Mouse (Mus musculus): ENCODE data around the gene Gm26992.
"Not testable (repeated sequence)": the region's sequence is repeated elsewhere in the genome, so short reads cannot be mapped to it uniquely, and the experiment has no call there.

Gm26992 gene

DNA sequence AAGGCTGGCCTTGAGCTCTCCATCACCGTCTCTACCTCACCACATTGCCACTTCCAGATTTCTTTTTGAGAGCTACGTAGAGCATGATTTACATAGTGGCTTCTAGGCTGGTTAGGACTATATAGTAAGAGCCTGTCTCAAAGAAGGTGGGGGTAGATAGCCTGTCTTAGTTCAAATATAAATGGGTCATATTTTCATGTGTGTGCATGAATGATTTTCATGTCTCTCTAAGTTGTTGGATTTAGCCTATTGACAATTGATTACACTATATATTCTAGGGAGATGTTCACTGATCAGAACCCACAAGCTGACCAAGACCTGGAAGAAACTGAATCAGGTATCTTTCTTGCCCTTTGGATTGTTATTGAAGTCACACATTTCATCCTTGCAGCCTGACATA is at the start of gene Gm26992:
Gene Gm26992 (plus strand): TSS at position 301 of the 400 bp plus-strand sequence.
- no peak for DNase-seq (ENCODE audit: low read depth, low spot score)

DNA sequence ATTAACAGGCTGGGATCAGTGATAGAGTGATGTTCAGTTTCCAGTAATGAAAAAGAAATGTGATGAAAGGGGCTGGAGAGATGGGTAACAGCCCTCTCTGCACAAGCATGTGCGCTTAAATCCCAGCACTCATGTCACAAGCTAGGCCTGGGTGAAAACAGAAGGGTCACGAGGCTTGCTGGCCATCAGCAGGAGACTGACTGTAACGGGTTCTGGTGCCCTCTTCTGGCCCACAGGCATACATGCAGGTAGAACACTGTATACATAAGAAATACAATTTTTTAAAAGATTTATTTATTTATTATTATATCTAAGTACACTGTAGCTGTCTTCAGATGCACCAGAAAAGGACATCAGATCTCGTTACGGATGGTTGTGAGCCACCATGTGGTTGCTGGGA is 47.6 kb upstream of the Gm26992 start:
- DNase-seq (ENCODE audit: low read depth, low spot score), result no peak

DNA sequence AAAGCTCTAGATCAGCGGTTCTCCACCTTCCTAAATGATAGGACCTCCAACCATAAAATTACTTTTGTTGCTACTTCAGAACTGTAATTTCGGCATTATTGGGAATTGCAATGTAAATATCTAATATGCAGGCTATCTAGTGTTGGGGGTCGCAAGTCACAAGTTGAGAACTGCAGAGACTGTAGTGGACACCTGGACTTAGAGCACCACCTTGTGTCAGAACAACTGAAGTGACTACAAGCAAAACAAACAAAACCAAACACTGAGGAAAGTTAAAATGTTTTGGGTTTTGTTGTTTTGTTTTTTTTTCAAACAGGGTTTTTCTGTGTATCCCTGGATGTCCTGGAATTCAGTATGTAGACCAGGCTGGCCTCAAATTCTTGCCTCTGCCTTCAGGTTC is 37.3 kb upstream of the Gm26992 start:
- no peak for DNase-seq (ENCODE audit: low read depth, low spot score)

DNA sequence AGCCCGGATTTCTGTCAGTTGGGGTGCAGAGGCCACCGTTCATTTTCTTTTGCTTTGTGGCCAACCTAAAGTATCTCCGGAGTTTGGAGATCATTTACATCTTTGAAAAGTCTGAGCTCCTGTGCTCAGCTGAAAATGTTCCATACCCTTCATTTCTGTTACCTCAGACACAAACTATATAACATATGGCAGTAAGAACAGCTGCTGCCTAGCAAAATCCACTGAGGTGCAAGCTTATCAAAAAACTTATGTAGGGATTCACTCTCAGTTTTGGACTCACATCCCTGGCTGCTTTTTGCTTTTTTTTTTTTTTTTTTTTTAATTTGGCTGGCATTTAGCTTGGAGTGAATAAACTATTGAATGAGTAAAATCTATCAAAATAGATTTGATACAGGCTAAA is 33.7 kb upstream of the Gm26992 start:
- DNase-seq (ENCODE audit: low read depth, low spot score), result no peak

DNA sequence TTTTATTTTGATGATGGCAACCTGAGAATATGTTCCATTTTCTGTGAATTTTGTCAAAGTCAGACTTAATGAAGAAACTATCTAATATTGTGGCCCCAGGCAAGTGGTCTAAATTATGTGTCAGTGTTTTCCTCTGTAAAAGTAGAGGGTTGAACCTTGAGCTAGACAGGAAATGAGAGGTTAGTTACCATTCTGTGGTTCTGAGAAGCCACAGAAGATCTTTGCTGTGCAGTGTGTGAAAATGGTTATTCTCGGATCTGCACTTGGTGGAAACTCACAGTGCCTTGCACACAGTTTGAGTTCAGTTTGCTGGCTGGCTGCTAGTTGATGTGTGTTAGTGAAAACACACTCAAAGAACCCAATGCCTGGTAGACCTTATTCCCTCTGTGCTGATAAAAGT is 28.0 kb upstream of the Gm26992 start:
- DNase-seq (ENCODE audit: low read depth, low spot score), result no peak

DNA sequence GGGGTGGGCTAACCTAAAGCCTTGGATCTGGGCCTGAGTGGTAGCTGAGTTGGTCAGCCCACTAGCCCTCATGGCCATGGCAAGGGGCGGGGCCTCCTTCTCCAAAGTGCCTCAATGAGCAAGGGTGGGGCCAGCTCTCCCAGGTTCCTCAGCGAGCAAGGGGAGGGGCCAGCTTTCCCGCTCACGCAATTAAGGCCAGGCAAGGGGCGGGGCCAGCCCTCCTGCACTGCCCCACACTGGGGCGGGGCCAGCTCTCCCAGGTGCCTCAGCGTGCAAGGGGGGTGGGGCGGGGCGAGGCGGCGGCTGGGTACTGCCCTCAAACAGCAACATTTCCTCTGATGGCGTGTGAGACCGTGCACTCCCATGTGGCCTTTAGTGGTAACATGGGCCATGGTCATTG is 16.8 kb upstream of the Gm26992 start:
- peak; percentile 1 for DNase-seq (ENCODE audit: low read depth, low spot score)

DNA sequence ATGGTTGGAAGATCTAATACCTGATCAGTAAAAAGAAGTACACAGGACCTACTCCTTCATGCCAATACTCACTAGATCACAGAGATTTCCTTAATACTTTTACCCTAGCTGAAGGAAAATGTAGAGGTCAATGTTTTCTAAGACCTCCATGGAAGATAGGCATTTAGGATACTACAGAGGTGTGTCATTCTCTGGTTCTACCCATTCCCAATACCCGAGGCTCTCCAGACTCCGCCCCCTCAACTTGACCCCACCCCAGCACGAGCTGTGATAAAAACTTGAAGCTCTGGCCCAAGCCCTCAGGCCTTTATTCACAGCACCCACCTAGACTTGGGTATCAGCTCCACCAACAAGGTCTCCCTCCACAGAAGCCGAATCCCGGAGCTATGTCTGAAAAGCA is 7.6 kb upstream of the Gm26992 start, which contains the start of gene Tsx:
Gene Tsx (plus strand): TSS at position 301 of the 400 bp plus-strand sequence.
- DNase-seq (ENCODE audit: low read depth, low spot score), result no peak

DNA sequence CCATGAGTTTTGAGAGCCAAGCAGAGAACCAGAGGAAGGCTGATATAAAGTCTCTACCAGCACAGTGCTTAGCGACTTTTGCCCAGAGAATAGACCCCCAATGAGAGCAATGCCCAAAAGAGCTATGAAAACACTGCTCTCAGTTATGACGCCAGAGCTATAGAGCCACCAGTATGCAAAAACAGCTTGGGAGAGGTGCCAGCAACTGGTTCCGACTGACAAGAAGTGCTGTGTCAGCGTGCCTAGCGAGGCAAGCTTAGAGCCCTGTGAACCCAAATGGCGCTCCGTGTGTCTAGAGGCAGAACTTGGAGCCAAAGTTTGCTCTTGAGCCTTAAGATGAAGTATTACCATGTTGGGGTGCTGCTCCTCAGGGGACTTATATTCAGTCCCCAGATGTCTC is 5.9 kb downstream of the Gm26992 start:
- no peak for DNase-seq (ENCODE audit: low read depth, low spot score)

DNA sequence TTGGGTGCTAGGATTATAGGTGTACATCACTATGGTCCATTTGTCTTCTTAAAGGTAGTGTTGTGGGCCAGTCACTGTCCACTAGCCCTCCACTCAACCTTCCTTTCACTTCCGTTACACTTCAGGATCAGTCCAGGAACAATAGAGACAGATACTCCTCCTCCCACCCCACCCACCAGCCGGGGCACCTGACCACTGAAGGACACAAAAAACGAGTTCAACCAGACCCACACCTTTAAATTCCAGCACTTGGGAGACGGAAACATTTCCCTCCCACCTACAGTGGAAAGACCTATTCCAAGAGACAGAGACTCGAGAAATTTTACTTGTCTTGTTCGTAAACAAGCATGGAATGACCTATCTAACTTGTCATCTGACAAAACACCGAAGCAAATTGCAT is 10.5 kb downstream of the Gm26992 start:
- DNase-seq (ENCODE audit: low read depth, low spot score), result no peak

DNA sequence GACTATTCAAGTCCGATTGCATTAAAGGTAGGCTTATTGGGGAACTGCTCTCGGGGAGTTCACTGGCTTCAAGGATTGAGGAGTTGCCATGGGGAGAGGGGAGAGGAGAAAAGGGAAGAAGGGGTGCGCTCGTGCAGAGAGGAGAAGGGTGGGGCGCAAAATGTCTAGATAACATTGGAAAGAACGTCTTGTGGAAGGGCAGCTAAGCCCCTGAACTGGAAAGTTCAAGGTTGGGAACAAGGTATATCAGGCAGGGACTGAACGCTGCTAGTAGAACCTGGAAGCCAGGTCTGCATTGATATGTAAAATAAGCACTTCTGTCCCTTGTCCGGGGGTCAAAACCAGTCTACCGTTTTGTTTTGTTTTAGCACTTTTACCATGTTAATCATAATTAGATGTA is 16.2 kb downstream of the Gm26992 start:
- DNase-seq (ENCODE audit: low read depth, low spot score), result no peak

DNA sequence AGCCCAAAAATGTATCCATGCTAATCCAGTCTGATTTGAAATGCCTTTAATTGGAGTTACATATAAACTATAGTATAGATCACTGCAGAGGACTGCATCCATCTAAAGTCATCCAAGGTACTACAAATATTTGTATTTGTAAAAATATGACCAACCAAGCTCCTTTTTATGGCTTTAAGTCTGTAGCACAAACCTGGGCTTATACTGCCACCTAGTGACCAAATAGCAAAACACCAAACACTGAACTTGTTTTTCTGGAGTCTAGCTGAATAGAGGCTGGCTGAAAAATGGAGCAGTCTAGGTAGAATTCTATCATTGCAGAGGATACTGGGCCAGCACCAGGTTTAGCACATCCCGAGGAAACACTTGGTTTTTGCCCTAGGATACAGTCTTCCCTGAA is 19.0 kb downstream of the Gm26992 start:
- peak; percentile 36 for DNase-seq (ENCODE audit: low read depth, low spot score)

DNA sequence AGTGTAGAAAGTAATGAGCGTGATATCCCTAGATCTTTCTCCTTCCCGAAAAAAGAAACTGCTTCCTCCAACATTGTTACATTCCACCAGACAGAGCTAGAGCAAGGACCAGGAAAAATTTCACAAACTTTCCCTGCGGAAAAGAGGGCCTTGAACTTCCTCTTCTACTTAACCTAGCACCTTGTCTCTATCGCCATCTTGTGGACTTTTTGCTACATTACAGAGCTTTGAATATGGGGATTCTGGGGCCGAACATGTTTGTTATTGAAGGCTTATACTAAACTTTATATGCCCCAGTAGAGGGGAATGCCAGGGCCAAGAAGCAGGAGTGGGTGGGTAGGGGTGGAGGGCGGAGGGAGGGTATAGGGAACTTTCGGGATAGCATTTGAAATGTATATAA is 21.9 kb downstream of the Gm26992 start:
- DNase-seq (ENCODE audit: low read depth, low spot score), result peak; percentile 34

DNA sequence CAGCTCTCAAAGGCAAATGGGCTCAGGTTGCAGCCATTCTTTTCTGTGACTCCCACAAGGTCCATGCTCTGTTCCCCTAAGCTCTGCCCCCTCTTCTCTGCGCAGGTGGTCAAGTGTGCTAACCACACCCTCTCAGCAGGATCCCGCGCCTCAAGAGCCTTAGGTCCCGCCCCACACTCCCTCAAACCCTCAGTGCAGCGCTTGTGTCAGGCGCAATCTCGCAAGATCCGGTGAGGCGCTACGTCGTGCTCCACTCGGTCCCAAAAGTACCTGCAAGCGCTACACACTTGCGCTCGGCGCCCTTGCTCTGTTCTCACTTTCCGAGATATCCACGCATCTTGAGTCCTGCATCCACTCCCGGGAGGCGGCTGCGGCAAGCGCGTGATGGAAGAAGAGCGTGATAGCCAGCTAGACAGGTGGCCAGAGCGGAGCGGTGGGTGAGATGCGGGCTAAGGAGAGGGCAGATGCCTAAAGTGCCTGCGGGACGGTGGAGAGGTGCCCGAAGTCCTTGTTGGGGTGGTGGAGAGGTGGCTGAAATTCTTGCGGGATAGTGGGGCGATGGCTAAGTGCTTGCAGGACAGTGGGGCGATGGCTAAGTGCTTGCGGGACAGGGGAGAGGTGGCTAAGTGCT is 25.8 kb downstream of the Gm26992 start:
- peak; percentile 22 for DNase-seq (ENCODE audit: low read depth, low spot score)

DNA sequence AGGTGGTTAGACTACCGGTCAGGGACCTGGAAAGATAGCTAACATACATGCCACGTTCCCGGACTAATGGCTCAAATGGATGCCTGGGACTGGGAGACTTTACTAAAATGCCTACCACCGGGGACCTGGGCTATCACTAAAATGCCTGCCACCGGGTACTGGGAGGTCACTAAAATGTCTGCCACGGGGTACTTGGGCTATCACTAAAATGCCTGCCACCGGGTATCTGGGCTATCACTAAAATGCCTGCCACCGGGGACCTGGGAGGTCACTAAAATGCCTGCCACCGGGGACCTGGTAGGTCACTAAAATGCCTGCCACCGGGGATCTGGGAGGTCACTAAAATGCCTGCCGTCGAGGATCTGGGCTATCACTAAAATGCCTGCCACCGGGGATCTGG is 26.6 kb downstream of the Gm26992 start:
- DNase-seq (ENCODE audit: low read depth, low spot score), result not testable (repeated sequence)

DNA sequence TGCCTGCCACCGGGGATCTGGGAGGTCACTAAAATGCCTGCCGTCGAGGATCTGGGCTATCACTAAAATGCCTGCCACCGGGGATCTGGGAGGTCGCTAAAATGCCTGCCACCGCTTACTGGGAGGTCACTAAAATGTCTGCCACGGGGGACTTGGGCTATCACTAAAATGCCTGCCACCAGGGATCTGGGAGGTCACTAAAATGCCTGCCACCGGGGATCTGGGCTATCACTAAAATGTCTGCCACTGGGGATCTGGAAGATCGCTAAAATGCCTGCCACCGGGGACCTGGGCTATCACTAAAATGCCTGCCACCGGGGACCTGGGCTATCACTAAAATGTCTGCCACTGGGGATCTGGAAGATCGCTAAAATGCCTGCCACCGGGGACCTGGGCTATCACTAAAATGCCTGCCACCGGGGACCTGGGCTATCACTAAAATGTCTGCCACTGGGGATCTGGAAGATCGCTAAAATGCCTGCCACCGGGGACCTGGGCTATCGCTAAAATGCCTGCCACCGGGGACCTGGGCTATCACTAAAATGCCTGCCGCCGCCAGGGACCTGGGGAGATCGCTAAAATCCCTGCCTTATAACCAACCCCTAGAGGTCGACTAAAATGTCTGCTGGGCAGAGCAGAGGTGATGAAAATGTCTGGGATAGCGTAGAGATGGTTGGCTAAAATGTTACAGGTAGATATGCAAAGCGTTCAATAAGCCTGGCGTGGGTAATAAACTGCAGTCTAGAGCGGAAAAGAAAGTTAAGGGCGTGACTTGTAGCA is 27.3 kb downstream of the Gm26992 start:
- DNase-seq (ENCODE audit: low read depth, low spot score), result not testable (repeated sequence)

DNA sequence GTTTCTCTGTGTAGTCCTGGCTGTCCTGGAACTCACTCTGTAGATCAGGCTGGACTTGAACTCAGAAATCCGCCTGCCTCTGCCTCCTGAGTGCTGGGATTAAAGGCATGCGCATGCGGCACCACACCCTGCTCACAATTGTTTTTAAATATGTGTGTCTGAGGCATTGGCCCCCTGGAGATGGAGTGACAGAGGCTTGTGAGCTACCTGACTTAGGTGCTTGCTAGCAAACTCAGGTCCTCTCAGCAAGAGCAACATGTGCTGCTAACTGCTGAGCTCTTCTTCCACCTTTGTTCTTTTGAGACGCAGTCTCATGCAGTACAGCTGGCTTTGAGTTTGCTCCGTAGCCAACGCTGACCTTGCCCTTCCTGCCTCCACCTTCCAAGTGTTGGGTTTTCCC is 31.0 kb downstream of the Gm26992 start:
- no peak for DNase-seq (ENCODE audit: low read depth, low spot score)

DNA sequence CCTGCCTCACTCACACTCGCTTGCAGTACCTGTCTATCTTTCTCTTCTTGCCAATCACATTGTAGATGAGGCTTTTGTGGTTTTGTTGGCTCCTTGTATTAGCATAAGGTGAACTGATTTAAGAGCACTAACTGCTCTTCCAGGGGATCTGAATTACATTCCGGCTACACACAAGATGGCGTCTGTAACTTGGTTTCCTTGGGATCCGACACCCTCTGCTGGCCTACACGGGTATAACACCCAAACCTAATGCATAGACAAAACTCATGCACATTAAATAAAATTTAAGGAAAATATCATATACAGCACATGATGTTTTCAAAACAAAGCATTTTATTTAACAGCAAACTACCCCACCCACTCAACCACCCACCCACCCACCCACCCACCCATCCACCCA is 38.2 kb downstream of the Gm26992 start:
- no peak for DNase-seq (ENCODE audit: low read depth, low spot score)

DNA sequence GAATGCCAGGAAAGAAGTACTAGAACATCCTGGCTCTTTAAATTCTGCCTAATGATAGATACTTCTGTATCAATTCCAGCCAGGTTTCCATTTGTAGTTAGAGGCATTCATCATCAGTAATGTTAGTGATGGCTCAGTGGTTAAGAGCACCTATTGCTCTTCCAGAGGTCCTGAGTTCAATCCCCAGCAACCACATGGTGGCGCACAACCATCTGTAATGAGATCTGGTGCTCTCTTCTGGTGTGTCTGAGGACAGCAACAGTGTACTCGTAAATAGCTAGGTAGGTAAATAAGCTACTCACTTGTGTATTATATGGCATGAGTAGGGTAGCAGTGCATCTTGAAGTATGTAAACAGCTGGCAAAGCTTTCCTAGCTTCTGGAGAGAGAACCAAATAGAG is 47.2 kb downstream of the Gm26992 start:
- DNase-seq (ENCODE audit: low read depth, low spot score), result no peak

DNA sequence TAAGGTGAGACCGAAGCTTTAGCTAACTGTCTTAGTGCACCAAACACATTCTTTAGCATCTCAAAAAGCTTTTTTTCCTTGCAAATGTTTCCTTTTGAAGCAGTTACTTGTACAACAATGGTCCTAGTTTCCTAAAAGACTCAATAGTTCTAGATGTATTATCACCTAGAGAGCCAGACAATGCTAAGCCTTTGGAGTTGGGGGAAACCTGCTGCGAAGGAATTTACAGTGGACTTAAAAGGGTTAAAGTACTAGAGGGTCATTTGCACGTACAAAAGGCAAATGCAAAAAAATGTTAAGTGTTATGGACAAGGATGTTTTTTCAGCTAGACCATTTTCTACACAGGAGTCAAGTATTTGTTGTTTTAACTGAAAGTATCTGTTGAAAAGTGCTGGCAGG is 50.5 kb downstream of the Gm26992 start:
- no peak for DNase-seq (ENCODE audit: low read depth, low spot score)

DNA sequence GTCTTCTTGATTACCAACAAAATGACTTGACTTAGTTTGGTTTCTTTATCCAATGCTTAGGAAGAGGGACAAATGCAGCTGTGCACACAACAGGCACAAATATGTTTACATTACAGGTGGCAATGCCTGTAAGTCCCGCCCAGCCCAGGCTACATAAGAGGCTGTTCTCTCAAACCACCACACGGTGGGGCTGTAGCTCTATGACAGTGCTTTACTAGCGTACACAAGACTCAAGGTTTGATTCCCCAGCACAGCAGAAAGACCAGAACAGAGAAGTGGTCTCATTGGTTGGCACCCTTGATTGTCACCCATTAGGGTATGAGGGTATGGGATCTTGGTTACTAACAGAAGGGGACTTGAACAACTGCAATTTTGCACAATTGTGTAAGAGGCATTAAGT is 55.7 kb downstream of the Gm26992 start:
- peak; percentile 70 for DNase-seq (ENCODE audit: low read depth, low spot score)

DNA sequence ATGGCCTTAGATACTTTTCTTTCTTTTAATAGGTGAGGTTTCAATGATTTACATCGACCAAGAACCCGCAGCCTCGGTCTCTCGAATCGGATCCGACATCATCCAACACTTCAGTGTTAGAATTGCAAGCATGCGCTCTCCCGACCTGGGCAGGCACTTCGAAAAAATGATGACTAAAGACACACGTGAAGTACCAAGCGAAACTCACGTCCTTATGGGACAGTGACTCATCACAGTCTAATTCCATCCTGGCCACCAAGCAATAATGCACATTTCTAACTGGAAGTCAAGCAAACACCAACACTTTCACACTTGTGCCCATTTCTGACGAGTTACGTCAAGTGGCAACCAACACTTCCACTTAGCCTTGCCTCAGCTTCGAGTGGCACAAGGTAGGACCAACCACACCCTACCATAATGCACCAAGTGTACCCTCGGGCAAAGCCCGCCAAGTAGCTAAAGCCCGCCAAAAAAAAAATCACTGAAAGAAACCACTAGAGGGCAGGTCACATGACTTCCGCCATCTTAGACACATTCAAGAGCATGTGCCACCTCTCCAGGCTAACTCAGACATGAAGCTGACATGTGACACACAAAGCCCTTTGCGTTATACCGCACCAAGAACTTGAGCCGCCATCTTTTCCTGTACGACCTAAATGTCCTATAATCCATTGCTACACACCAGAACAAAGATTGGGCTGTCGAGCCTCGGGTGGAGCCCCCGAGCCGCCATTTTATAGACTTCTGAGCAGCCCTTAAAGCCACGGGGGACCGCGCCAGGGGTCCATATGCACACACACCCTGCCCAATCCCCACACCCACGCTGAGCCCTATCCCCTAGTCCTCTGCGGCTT is 59.7 kb downstream of the Gm26992 start:
- no peak for DNase-seq (ENCODE audit: low read depth, low spot score)

DNA sequence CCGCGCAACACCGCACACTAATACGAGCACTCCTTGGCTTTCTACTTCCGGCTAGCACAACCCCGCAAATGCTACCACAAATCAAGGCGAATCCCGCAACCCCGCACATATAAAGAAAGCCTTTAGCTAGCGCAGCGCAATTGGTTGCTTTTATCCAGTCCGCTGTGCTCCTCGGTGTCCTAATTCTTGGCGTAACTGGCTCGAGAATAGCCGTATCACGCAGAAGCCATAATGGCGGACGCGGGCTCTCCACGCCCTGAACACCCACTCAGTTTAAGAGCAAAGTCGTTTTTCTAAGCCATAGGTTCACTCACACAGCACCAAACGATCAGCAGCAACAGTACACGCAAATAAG is 60.3 kb downstream of the Gm26992 start:
- no peak for DNase-seq (ENCODE audit: low read depth, low spot score)

DNA sequence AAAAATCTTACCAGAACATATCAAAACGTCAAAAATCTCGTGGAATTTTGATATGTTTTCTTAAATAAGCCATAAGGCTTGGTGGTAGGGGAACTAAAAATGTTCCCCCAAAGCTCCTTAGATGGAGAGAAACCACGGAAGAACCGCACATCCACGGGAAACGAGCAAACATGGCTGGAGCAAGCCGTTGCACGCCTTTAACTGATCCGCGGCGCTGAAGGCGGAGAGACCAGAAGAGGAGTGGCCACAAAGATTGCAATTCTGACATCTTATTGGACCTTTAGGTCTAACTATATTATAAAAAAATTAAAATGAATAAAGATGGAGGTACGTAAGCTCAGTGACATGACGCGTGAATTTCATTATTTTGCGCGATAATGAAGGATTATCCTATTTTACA is 61.2 kb downstream of the Gm26992 start:
- DNase-seq (ENCODE audit: low read depth, low spot score), result no peak

Measured in c-Kit-negative CD71-positive TER-119-positive erythroid progenitor cells, embryonic 14.5 days (primary cell).